Mouse (Mus musculus): ENCODE results near the gene Nudt2.

DNA sequence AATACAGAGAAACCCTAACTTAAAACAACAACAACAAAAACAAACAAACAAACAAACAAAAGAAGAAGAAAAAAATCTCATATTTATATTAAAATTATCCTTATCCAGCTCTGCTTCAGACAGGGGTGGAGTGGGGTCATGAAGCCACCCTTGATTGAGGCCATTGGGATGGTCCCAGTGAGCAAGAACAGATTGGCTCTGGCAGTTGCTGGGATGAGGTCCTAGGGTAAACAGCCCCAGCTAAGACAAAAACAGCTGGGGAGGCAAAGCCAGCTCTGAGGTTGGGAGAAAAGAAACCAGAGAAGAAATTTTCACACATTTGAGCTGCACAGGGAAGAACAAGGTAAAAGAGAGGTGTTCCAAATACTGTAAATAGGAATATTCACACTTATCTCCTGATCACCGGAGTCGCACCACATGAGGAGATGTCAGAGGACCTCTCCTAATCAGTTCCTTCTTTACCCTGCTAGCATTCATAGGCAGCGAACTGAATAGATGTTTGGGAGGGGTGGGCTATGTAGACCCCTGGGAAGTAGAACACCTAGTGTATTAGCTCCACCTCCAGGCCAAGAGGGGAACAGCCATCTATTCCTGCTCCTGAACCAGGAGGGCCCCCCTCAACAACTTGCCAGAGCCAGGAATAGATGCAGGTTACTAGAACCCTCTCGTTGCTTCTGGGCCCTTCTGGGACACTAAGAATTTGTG, 14.0 kb downstream of the Nudt2 start:
- TF ChIP-seq TAL1 (IDR thresholded peaks at IDR 0.05; ENCODE audit: low read length) (no peak), GATA1 (IDR thresholded peaks at IDR 0.05; ENCODE audit: low read length) (no peak)

All from erythroblast, embryonic 14.5 days (primary cell).